Mouse (Mus musculus) spleen, embryonic (tissue): Measurements from ENCODE around the gene Phactr4.

Experiments
- CTCF ChIA-PET: fragments of 350-600 bp; sonication (Branson Sonifier 250); formaldehyde crosslinking; loops from one replicate; lab custom pipeline; 2022; lab: Charles Lee

The Phactr4 gene

DNA sequence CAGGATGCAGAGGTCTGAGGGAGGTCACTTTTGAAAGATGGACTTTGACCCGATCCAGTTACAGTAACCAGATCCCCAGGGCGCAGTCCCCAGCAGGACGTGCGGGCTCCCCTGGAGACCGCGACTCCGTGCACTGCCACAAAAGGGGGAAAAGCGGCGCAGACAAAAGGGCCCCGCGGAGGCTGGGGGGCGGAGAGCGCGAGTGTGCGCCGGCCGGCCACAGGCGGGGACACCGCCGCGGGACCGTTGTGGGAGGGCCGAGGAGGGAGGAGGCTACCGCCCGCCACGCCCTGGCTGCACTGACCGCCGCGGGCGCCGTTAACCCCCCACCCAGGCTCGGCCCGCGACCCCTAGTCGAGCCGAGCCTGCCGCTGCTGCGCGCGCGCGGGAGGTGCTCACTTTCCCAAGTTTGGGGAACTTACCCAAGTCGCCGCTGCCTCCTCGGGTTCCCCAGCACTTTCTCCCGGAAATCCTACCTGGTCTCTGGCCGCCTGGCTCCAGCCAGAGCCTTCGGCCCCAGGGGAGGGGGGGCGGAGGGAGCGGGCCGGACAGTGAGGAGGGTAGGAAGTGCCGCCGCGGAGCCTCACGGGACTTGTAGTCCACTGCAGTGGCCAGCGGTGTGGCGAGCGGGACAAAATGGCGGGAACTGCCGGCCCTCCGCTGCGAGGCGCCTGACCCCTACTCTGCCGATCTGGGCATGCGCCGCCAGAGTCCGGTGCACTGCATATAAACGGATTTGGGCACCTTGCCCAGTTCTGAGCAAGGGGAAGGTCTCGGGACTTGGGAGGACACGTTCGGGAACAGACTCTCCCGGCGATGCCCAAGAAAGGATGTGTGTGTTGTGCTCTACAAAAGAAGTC is at the start of gene Phactr4:
TSS of gene Phactr4 (minus strand) at position 567 of the 860 bp plus-strand sequence.
- CTCF ChIA-PET: interaction anchor here (0.8 to 1.0 kb wide), 2 partner anchors 7 to 13 kb away, joined by 3 read pairs; no protein-coding TSS in a partner anchor

DNA sequence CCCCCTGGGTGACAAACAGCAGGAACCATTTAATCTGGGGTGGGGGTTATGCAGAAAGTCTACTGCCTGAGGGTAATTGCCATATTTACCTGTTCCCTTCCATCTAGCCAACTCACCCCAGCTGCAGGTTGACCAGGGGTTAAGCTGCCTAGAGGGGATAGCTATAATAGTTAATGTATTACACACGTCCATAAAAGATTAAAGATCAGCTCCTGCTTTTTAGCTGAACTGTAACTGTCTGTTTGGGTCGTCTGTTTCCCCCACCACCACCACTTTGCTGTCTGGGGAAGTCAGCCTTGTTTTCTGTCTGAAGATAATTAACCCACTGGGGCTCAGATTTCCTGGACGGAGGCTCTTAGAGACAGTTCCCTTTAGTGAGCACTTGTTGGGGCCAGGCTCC is 47.6 kb upstream of the Phactr4 start:
- CTCF ChIA-PET: interaction anchor here (1.1 kb wide), 1 partner anchor 53 kb away, joined by 9 read pairs; no protein-coding TSS in a partner anchor

DNA sequence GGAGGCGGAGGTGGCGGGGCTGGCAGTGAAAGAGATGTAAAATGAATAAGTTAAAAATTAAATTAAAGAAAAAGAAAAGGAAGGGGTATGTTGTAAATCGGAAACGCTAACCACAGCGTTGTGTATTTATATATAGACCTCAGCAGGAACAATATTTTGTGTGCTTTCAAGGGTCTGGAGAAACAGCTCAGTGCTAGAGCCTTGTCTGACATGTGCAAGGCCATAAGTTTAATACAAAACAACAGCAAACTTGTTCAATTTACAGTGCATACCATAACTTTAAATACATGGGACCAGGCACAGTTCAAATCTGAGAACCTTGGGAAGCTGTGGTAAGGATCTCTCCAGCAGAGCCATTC is 41.9 kb upstream of the Phactr4 start:
- CTCF ChIA-PET: interaction anchor here (1.0 kb wide), 1 partner anchor 90 kb away, joined by 3 read pairs; no protein-coding TSS in a partner anchor

DNA sequence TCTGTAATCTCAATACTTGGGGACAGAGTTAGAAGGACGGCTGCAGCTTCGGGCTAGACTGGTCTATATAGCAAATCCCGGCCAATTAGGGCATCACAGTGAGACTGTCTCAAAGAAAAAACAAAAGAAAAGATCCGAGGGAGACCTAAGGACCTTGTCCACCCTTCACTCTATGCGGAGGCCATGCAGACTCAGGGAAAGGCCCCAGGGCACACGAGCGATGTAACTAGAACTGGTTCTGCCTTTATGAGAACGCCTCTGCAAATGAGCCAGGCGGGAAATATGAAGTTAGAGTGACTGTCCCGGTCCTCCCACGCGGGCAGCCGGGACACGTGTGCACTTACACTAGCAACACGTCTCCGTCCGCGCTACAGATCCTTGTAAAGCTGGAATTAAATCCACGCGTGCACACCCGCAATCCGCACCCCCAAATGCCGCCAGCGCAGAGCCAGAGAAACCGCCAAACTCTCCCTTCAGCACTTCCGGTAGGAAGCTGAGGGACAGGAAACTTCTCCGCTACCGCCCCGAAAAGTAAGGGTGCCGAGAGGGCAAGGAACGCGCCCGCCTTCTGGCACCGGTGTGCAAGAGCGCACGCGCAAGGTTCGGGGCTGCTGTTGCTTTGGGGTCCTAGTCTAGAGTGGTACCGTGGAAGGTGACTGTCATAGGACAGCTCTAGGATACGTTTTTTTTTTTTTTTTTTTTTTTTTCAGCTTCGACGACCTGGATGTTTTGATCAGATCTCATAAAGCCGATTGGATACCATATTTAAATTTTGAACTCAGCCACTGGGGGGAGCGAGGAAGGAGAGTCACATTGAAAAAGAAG is 41.4 kb upstream of the Phactr4 start, which contains the start of gene Med18:
TSS of gene Med18 (minus strand) at position 492 of the 825 bp plus-strand sequence.
- CTCF ChIA-PET: interaction anchor here (1.0 kb wide), 1 partner anchor 90 kb away, joined by 3 read pairs; no protein-coding TSS in a partner anchor

DNA sequence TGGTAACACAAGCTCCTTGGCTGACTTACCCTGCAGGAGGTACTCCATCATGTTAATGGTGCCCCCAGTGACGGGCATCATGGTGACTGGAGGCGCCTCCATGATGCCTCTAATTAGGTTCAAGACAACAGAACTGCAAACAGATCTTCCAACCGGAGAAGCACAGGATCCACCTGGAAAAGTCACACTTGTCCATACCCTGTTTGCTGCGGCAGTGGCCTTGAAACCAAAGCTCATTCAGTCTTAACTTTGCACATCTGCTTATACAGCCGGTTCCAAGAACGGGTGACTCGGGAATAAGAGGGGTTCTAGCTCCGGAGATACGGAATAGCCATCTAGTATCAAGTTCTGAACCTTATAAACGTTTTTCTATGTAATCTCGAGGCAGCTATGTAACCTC is 40.5 kb upstream of the Phactr4 start:
- CTCF ChIA-PET: no interaction called here

DNA sequence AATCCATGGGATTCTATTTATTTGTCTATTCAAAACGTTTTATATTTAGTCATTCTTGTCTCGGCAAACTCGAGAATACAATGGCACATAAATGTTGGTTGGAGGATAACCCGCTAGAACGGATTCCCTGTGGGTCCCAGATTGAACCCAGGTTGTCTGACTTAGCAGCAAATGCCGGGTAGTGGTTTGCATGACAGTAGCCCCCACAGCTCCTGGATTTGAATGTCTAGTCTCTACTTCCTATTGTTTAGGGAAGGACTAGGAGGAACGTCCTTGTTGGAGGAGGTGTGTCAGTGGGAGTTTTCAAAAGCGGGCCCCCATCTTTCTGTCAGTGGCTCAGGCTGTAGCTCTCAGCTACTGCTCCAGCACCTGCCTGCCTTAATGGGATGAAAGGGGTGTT is 37.9 kb upstream of the Phactr4 start:
- CTCF ChIA-PET: no interaction called here

DNA sequence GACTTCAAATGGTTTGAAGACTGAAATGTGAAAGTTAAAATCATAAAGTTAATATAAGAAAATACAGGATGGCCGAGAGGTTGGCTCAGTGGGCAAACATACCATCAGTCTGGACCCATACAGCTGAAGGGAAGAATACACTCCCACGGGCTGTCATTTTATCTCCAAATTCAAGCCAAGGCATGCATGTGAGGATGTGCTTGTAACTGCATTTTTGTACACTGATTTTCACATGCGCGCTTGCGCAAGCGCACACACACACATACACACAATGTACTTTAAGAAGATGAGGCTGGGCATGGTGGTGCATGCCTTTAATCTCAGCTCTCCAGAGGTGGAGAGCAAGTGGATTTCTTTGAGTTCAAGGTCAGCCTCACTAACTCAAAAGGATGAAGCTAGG is 33.3 kb upstream of the Phactr4 start:
- CTCF ChIA-PET: no interaction called here

DNA sequence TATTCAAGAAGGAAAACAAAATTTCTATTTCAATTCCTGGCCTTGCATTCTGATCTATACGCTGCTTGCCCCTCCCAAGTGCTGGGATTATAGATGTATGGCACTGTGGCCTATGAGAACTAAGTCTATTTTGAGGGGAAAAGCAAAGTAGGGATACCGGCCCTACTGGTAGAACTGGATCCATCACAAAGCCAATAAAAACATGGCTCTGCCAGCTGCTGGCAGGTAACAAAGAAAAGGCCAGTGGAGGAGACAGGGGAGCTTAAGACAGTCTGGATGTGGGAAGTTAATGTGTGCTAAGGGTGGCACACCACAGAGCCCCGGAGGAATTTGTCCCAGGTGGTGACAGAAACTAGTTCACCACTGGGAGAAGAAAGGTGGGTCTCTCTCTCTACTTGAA is 32.9 kb upstream of the Phactr4 start:
- CTCF ChIA-PET: no interaction called here

DNA sequence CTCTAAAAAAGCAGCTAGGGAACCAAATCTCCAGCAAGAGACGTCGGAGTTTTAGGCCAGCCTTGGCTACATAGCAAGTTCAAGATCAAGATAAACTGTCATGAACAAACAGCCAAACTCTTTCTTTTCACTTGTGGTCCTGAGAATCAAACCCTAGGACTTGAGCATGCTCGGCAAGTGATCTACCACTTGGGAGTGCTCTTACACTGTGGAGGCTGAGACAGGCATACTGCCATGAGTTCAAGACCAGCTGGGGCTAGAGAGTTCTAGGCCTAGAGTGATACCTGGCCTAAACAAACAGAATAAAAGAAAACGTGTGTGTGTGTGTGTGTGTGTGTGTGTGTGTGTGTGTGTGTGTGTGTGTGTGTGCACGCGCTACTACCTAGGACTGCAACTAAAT is 31.9 kb upstream of the Phactr4 start:
- CTCF ChIA-PET: no interaction called here

DNA sequence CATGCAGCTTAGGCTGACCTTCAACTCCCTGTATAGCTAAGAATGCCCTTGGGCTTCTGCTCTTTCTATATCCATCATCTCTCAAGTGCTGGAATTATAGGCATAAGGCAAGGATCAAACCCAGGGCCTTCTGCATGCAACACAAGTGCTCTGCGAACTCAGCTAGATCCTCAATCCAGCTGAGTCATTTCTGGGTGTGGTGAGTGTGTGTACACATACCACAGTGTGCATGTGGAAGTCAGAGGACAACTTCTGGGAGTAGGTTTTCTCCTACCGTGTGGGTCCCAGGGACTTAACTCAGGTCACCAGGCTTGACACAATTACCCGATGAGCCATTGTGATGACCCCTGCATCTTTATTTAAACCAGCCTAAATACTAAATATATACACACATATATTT is 27.5 kb upstream of the Phactr4 start:
- CTCF ChIA-PET: no interaction called here

DNA sequence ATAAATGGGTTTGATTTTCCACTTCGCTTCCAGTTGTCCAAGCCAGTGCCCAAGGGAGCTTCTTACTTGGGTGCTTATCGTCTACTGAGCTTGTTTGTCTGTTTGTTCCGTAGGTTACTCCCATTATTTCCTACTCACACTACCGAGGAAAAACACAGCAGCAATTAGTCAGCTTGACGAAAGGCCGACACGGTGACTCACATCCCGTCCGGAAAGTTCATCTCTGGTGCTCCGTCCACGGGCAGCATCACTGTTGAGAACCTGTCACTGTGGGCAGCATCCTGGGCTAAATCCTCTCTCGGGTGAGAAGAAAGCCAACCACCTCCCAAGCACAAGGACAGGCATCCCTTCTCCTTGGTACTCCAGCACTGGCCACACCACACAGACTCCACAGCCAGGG is 23.8 kb upstream of the Phactr4 start:
- CTCF ChIA-PET: no interaction called here

DNA sequence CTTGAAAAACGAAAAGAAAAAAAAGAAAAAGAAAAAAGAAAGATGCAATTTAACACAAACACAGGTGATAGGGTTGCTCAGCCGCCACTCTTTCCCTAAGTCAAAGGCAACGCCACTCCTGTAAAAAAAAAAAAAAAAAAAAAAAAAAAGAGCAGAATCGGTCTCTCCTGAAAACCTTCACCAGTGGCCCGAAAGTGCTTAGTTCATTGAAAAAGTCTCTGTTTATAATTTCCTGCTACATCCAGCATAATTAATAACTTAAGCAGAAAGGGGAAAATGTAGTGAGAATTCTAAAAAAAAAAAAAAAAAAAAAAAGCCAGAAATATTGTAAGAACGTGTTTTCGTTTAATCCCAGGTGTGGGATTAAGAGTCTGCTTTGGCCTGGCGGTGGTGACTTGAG is 22.2 kb upstream of the Phactr4 start:
- CTCF ChIA-PET: no interaction called here

DNA sequence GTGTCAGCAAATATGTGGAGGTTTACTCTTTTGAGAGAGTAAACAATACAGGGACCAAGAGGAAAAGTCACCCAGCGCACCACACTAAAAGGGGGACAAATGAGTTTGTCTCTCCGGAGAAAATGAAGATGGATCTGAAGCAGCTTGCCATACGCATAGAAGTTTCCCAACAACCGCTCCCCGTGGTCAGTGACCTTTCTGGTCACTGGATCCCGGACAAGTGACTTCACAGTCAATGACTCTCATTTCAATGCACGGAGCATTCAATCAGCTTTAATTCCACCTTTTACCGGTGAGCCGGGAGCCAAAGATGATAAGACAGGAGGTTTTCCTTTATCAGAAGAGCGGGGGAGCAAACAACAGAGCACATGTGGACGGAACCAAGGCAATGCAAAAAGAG is 15.6 kb upstream of the Phactr4 start:
- CTCF ChIA-PET: no interaction called here

DNA sequence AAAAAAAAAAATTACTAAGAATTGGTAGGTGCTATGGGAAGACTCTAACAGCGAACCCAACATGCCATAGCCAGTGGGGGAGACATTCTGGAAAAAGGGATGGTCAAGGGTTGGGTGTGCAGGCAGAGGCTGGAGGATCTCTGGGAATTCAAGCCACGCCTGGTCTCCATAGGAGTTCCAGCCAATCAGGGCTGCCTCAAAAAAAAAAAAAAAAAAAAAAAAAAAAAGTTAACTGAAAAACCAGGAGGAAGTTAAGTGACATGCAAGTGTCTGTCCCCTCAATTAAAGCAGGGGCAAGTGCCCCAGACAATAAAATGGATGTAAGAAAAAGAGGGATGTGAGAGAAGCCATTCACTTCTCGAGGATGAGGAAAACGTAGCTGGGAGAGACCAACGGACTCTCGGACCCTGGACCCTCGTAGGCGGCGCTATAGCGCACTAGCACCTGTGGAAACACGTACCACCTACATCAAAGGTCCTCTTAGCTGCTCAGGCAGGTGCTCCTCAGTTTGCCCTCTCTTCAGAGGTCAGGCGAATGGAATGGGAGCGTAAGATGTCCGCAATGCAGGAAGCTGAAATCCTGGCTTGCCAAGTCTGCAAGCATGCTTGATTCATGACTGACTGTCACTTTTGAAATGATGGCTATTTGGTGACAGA is 10.6 kb upstream of the Phactr4 start:
- CTCF ChIA-PET: interaction anchor here (0.7 kb wide), 1 partner anchor 14 kb away, joined by 13 read pairs; no protein-coding TSS in a partner anchor

DNA sequence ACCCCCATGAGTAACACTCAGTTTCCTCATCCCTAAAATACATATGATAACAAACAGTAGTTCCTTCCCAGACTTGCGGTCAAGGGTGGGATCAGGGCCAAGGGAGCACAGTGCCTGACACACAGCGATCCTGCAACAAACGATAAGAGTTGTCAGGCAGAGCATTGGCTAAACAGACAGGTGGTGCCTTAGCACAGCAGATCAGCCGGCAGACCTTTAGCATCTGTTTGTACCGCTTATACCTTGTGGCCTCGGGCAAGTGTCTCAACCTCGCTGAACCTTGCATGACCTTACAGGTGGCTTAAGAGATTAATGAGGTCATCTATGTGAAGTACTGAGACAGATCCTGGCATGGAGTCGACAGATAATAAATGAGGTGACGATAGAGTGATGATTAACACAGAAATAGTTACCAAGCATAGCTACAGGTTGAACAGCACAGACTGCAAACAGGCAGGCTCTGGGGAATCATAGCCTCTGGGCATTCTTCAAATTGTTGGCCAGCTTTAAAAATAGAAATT is 5.8 kb upstream of the Phactr4 start:
- CTCF ChIA-PET: interaction anchor here (0.5 kb wide), 1 partner anchor 139 kb away, joined by 3 read pairs; no protein-coding TSS in a partner anchor

DNA sequence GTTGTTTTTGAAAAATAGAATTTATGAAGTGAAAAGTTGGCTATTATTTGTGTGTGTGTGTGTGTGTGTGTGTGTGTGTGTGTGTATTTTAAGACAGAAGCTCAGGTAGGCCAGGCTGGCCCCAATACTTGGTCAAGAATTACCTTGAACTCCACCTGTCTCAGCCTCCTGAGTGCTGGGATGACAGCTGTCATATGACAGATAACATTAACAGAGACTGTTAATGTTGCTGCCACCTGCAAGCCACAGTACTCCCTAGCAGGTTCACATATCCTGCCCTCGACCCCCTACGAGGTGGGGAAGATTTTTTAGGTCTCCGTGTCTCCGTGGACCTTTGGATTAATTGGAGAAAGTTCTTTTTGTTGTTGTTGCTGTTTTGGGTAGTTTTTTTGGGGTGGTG is 5.2 kb upstream of the Phactr4 start:
- CTCF ChIA-PET: interaction anchor here (0.5 to 0.6 kb wide), 2 partner anchors 96 to 139 kb away, joined by 3 read pairs; no protein-coding TSS in a partner anchor

DNA sequence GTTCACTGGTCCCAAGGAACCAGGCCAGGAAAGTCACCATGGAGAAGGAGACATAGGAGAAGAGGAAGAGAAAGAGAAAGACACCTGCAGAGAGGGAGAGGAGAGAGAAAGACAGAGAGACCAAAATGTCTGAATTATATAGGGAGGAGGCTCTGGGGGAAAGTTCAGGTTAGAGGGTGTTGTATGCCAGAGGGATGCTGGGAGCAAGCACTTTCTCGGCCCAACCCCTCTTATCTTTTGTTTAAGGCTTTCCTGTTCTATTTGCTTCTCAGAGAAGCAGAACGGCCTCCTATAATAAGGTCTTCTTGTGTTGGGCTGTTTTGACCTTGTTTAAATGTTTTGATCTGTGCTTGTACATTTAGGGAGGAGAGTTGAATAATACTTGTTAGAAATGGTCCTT is 3.7 kb upstream of the Phactr4 start:
- CTCF ChIA-PET: no interaction called here

DNA sequence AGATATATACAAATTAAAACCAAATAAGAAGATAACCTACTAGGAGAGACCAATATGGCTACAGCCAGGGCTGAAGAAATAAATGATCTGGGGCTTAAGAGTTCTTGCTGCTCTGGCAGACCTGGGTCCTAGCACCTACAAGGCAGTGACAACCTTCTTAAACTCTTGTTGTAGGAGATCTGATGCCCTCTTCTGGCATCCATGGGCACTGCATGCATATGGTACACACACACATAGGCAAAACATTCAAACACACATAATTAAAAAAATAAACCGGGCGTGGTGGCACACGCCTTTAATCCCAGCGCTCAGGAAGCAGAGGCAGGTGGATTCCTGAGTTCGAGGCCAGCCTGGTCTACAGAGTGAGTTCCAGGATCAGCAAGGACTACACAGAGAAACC is 2.5 kb upstream of the Phactr4 start:
- CTCF ChIA-PET: no interaction called here

DNA sequence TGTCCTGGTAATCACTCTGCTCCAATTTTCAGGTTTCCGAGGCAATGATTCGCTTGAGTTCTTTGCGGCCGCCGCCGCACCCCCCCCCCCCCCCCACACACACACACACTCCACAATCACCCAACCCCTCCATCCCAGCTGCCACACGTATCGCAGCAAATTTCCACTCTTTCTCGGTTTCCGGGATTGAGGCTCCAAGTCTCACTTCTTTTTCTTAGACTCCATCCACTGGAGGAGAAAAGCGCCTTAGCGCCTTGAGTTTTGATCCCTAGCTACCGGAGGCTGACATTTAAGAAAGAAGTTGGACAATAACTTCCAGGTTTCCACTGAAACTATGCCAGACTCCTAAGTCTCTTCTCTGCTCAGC is 750 bp downstream of the Phactr4 start:
- CTCF ChIA-PET: interaction anchor here (0.8 to 1.0 kb wide), 2 partner anchors 8 to 13 kb away, joined by 3 read pairs; no protein-coding TSS in a partner anchor

DNA sequence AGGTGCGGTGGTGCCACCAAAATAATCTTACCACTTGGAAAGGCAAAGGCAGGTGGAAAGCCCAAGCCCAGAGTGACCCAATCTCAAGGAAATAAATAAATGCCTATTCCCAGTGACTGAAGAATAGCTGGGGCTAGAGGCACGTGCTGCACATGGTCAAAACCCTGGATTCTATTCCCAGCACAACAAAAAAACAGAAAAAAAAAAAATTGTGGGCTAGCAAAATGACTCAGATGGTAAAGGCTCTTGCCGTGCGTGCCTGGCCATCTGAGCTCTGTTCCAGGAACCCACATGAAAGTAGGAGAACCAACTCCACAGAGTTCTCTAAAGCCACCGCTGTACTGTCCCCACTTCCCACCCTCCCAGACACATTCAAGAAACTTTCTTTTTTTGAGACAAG is 1.8 kb downstream of the Phactr4 start:
- CTCF ChIA-PET: no interaction called here

DNA sequence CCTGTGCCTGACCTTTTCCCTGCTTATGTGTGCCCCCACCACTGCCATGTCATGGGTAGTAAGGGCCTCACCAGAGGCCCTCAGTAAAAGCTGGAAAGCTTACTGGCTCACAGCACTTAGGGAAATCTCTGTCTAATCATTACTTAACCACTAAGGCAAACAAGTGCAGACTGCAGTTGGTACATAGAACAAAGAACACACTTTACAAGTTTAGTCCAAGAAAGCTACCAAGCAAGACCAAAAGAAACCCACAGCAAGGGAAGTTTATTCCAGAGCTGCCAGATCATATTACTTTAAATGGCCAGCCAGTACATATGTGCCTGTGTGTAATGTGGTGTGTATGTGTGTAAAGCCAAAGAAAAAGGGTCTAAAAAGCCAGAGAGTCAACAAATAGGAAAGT is 6.3 kb downstream of the Phactr4 start:
- CTCF ChIA-PET: interaction anchor here (0.9 kb wide), 1 partner anchor 9 kb away, joined by 3 read pairs; no protein-coding TSS in a partner anchor
